Mouse (Mus musculus): ENCODE measurements around the gene Slc38a1. TPM values are rescaled to one million over a fixed set of nuclear protein-coding genes. Genes with fewer than 3 reads are reported as not detected.

Slc38a1 gene
- polyA plus RNA-seq, 1 experiment from 2014 or later: 46.1 TPM

DNA sequence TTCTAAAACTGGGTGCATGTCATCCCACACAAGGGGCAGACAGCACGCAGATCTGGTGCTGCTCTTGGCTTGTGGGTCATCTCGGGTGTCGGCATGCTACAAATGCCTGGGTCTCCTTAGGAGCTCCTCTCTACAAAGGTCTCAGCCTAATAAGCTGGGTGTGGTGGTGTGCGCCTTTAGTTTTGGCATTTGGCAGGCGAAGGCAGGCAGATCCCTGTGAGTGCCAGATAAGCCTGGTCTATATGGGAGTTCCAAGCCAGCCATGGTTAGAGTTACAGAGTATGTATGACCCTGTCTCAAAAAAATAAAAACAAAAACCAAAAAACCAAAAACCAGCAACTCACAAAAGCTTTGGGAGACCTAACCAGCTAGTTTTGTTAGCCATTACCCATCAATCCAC is 65.7 kb downstream of the Slc38a1 start:
- 97% methylated on average over 5 of the region's 5 CpGs for WGBS
- Histone ChIP-seq H3K36me3 (ENCODE audit: control insufficient read depth, insufficient read depth, low read length) (peaks cover 61% of the 10 kb centered on the region), H3K27me3 (replicated peaks; ENCODE audit: control insufficient read depth, insufficient read depth, low read length) (no peaks in the 10 kb centered on the region), H3K4me3 (ENCODE audit: low read depth, low read length) (no peak overlapping the region), H3K9me3 (ENCODE audit: control insufficient read depth, low read length) (no peaks in the 10 kb centered on the region), H3K27ac (replicated peaks; ENCODE audit: low read depth, low read length) (no peak overlapping the region), H3K4me2 (ENCODE audit: low read depth, low read length) (no peak overlapping the region), H3K9ac (ENCODE audit: low read depth, low read length) (no peak overlapping the region), H3K4me1 (ENCODE audit: control insufficient read depth, insufficient read depth, low read length) (no peaks in the 10 kb centered on the region)
- ATAC-seq (ENCODE audit: low read depth) (no peak), DNase-seq (ENCODE audit: low spot score) (no peak)

DNA sequence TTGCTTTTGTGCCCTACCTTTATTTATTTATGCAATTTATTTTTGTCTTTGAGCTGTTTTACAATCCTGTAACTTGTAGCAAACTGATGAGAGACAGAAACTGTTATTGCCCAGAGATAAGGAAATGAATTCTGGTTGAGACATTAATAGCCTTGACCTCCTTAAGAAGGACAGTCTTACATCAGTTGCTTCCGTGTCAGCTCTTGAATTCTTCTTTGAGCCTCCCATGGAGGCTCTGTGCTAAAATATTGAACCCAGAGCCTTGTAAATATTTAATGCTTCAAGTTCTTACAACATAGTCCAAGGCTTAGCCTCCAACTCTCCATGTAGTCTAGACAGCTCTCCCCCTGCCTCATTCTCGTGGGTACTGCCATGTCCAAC is 73.7 kb downstream of the Slc38a1 start:
- no peak for ATAC-seq (ENCODE audit: low read depth)
- H3K27me3 ChIP-seq (replicated peaks; ENCODE audit: control insufficient read depth, insufficient read depth, low read length): no peaks in the 10 kb centered on the region
- H3K27ac ChIP-seq (replicated peaks; ENCODE audit: low read depth, low read length): no peak overlapping the region
- 70% methylated on average over 2 of the region's 2 CpGs for WGBS
- H3K9ac ChIP-seq (ENCODE audit: low read depth, low read length): no peak overlapping the region
- no peak overlapping the region for H3K4me3 ChIP-seq (ENCODE audit: low read depth, low read length)
- peaks cover 5% of the 10 kb centered on the region; the same call in 1 of the 2 replicates for H3K36me3 ChIP-seq (ENCODE audit: control insufficient read depth, insufficient read depth, low read length)
- no peak for DNase-seq (ENCODE audit: low spot score)
- H3K9me3 ChIP-seq (ENCODE audit: control insufficient read depth, low read length): no peaks in the 10 kb centered on the region
- no peaks in the 10 kb centered on the region for H3K4me1 ChIP-seq (ENCODE audit: control insufficient read depth, insufficient read depth, low read length)
- H3K4me2 ChIP-seq (ENCODE audit: low read depth, low read length): no peak overlapping the region

DNA sequence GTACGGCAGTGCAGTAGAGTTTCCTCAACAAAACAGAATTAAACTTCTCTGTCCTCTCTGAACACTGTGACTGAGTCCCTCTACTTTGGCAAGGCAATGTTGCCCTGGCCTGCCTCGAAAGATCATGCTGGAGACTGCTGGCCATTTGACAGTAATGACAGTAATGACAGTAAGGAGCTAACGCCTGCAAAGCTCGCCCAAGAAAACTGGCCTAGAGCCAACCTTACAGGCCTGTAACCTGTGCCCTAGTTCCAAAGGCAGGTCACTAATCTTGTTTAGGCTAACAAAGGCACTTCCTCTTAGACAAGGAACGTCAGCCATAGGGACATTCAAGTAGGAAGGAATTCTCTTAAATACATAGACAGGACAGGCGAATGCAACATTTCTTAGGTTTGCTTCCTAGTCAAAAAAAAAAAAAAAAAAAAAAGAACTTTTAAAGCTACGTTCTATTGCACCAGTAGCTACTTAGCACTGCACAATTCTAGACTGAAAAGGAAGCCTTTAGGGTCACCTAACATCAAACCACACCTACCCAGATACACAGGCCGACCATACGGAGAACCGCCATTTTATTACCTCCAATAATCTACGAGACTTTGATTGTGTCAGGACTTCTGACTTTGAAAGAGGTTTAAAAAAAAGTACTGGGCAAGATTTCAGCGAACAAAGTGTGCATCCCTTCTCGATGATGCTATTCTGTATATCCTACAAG is 74.3 kb downstream of the Slc38a1 start:
- H3K27me3 ChIP-seq (replicated peaks; ENCODE audit: control insufficient read depth, insufficient read depth, low read length): no peaks in the 10 kb centered on the region
- H3K4me3 ChIP-seq (ENCODE audit: low read depth, low read length): no peak overlapping the region
- no peaks in the 10 kb centered on the region for H3K4me1 ChIP-seq (ENCODE audit: control insufficient read depth, insufficient read depth, low read length)
- WGBS: 71% methylated on average over 13 of the region's 13 CpGs
- H3K4me2 ChIP-seq (ENCODE audit: low read depth, low read length): no peak overlapping the region
- H3K9ac ChIP-seq (ENCODE audit: low read depth, low read length): no peak overlapping the region
- ATAC-seq (ENCODE audit: low read depth) (no peak), DNase-seq (ENCODE audit: low spot score) (no peak)
- no peaks in the 10 kb centered on the region for H3K9me3 ChIP-seq (ENCODE audit: control insufficient read depth, low read length)
- no peak overlapping the region for H3K27ac ChIP-seq (replicated peaks; ENCODE audit: low read depth, low read length)
- H3K36me3 ChIP-seq (ENCODE audit: control insufficient read depth, insufficient read depth, low read length): no peaks in the 10 kb centered on the region

DNA sequence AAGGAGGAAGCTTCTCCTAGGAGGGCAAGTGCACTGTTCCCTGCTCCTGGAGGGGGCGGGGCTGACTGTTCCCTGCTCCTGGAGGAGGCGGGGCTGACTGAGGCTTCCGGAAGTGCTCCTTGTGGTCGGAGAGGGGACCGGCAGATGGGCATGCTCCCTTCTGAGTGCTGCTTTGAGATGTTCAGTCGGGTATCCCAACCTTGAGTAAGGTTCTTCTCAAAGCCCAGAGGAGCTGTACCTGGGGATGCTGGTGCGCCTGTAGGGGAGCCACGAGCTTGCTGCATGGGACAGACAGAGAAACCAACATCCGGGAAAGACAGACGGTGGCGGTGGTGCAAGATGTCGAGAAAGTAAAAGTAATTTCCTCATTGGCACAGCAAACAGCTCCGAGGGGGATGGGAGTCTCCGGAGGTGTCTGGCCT is 75.9 kb downstream of the Slc38a1 start:
- Histone ChIP-seq H3K4me2 (ENCODE audit: low read depth, low read length) (peak overlapping the region; percentile 58), H3K4me3 (ENCODE audit: low read depth, low read length) (peak overlapping the region; percentile 35), H3K27ac (replicated peaks; ENCODE audit: low read depth, low read length) (no peak overlapping the region), H3K9ac (ENCODE audit: low read depth, low read length) (0 out of 2 replicates have a peak overlapping the region, but pooled peaks have one; percentile 48), H3K4me1 (ENCODE audit: control insufficient read depth, insufficient read depth, low read length) (no peaks in the 10 kb centered on the region), H3K36me3 (ENCODE audit: control insufficient read depth, insufficient read depth, low read length) (no peaks in the 10 kb centered on the region), H3K9me3 (ENCODE audit: control insufficient read depth, low read length) (no peaks in the 10 kb centered on the region), H3K27me3 (replicated peaks; ENCODE audit: control insufficient read depth, insufficient read depth, low read length) (no peaks in the 10 kb centered on the region)
- peak; percentile 68 for DNase-seq (ENCODE audit: low spot score)
- peak; percentile 73 for ATAC-seq (ENCODE audit: low read depth)
- 13% methylated on average over 14 of the region's 14 CpGs for WGBS

DNA sequence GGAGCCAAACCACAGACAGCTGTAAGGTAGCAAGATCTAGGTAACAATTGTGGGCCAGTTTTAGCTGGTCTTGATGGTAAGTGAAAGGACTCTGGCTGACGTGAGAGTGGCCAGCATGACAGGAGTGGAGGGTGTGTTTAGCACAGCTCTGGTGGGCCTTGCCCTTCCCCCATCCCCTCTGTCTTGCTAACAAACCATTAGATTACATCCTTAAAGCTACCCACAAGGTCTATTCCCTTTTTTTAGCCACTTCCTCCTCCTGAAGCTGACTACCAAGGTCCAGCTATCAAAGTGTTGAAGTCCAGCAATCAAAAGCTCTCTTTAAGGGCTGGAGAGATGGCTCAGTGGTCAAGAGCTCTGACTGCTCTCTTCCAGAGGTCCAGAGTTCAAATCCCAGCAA is 78.9 kb downstream of the Slc38a1 start:
- Histone ChIP-seq H3K27ac (replicated peaks; ENCODE audit: low read depth, low read length) (no peak overlapping the region), H3K27me3 (replicated peaks; ENCODE audit: control insufficient read depth, insufficient read depth, low read length) (no peaks in the 10 kb centered on the region), H3K9ac (ENCODE audit: low read depth, low read length) (no peak overlapping the region), H3K4me3 (ENCODE audit: low read depth, low read length) (no peak overlapping the region), H3K9me3 (ENCODE audit: control insufficient read depth, low read length) (no peaks in the 10 kb centered on the region), H3K4me1 (ENCODE audit: control insufficient read depth, insufficient read depth, low read length) (no peaks in the 10 kb centered on the region), H3K4me2 (ENCODE audit: low read depth, low read length) (no peak overlapping the region), H3K36me3 (ENCODE audit: control insufficient read depth, insufficient read depth, low read length) (no peaks in the 10 kb centered on the region)
- ATAC-seq (ENCODE audit: low read depth): no peak
- no peak for DNase-seq (ENCODE audit: low spot score)
- WGBS: 83% methylated on average over 1 of the region's 1 CpGs

- WGBS: 93% methylated on average over 5 of the region's 5 CpGs
- no peak overlapping the region for H3K4me3 ChIP-seq (ENCODE audit: low read depth, low read length)
Measured at GRCm38 (mm10) chr15:96562521-96562920, 80.2 kb downstream of the Slc38a1 start.

GRCm38 (mm10) chr15:96560576-96561298 is 82.0 kb downstream of the Slc38a1 start:
- Histone ChIP-seq H3K27me3 (replicated peaks; ENCODE audit: control insufficient read depth, insufficient read depth, low read length) (no peaks in the 10 kb centered on the region), H3K9ac (ENCODE audit: low read depth, low read length) (no peak overlapping the region), H3K36me3 (ENCODE audit: control insufficient read depth, insufficient read depth, low read length) (no peaks in the 10 kb centered on the region), H3K4me3 (ENCODE audit: low read depth, low read length) (no peak overlapping the region), H3K4me1 (ENCODE audit: control insufficient read depth, insufficient read depth, low read length) (no peaks in the 10 kb centered on the region), H3K4me2 (ENCODE audit: low read depth, low read length) (no peak overlapping the region), H3K27ac (replicated peaks; ENCODE audit: low read depth, low read length) (no peak overlapping the region), H3K9me3 (ENCODE audit: control insufficient read depth, low read length) (no peaks in the 10 kb centered on the region)
- WGBS: 87% methylated on average over 14 of the region's 14 CpGs
- no peak for DNase-seq (ENCODE audit: low spot score)
- ATAC-seq (ENCODE audit: low read depth): no peak

More at GRCm38 (mm10) chr15:96562521-96562920, 80.2 kb downstream of the Slc38a1 start:
- Histone ChIP-seq H3K36me3 (ENCODE audit: control insufficient read depth, insufficient read depth, low read length) (no peaks in the 10 kb centered on the region), H3K27ac (replicated peaks; ENCODE audit: low read depth, low read length) (no peak overlapping the region), H3K9me3 (ENCODE audit: control insufficient read depth, low read length) (no peaks in the 10 kb centered on the region), H3K4me1 (ENCODE audit: control insufficient read depth, insufficient read depth, low read length) (no peaks in the 10 kb centered on the region), H3K27me3 (replicated peaks; ENCODE audit: control insufficient read depth, insufficient read depth, low read length) (no peaks in the 10 kb centered on the region), H3K9ac (ENCODE audit: low read depth, low read length) (no peak overlapping the region), H3K4me2 (ENCODE audit: low read depth, low read length) (no peak overlapping the region)
- no peak for ATAC-seq (ENCODE audit: low read depth)
- DNase-seq (ENCODE audit: low spot score): no peak

DNA sequence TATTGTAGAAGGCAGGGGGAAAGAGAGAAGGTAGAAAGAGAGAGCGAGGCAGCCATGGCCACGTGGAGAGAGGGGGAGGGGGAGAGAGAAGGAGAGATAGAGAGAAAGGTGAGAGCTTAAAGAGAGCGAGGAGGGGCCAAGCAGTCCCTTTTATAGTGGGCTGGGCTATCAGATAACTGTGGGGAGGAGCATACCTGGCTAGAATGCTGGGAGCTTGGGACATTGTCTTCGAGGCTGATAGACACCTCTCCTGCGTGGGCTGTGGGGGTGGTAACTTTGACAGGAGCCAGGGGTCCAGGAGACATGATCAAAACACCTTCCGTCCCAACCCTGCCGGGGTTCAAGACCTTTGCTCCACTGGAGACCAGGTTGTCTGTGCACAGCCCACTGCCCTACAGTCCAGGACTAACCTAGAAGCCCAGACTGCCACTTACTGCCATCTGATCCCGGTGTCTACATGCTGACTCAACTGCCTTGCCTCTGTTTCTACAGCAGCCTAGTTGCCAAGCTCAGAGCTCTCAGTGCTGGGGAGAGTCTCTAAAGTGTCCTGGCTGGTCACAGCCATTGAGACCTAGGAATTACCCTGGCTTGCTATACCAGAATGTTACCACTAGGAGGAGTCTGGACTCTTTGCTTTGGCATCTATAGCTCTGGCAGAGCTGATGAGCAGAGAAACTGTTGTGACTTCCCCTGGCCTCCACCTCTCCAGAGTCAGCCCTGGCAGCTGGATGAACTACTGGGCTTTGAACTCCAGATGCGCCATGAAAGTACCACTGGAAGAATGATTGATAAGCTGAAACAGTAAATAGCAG is 90.9 kb downstream of the Slc38a1 start:
- no peak overlapping the region for H3K9ac ChIP-seq (ENCODE audit: low read depth, low read length)

More for the DNA sequence above, 90.9 kb downstream of the Slc38a1 start:
- 66% methylated on average over 9 of the region's 9 CpGs for WGBS
- Histone ChIP-seq H3K27ac (replicated peaks; ENCODE audit: low read depth, low read length) (no peak overlapping the region), H3K27me3 (replicated peaks; ENCODE audit: control insufficient read depth, insufficient read depth, low read length) (no peaks in the 10 kb centered on the region), H3K4me3 (ENCODE audit: low read depth, low read length) (no peak overlapping the region), H3K4me2 (ENCODE audit: low read depth, low read length) (no peak overlapping the region), H3K9me3 (ENCODE audit: control insufficient read depth, low read length) (no peaks in the 10 kb centered on the region), H3K36me3 (ENCODE audit: control insufficient read depth, insufficient read depth, low read length) (no peaks in the 10 kb centered on the region), H3K4me1 (ENCODE audit: control insufficient read depth, insufficient read depth, low read length) (peaks cover 14% of the 10 kb centered on the region; the same call in 1 of the 2 replicates)
- ATAC-seq (ENCODE audit: low read depth) (peak; percentile 78), DNase-seq (ENCODE audit: low spot score) (peak; percentile 81)
